Mouse (Mus musculus) limb, embryonic 10.5 days (tissue): ENCODE measurements around the gene Gm17651. TPM values are rescaled to one million over a fixed set of nuclear protein-coding genes. Genes with fewer than 3 reads are reported as not detected.

ENCODE experiments used
- DNase-seq: peaks from one replicate; pipeline ENCODE4 v3.0.0-alpha.2; 2017; ENCODE audit warnings: low spot score
- H3K27ac ChIP-seq: fragments of 300-500 bp; sonication (generic); 2 replicates; pipeline ENCODE4 v1.5.1; 2016; ENCODE audit warnings: mild to moderate bottlenecking
- H3K27me3 ChIP-seq: fragments of 300-500 bp; sonication (generic); 2 replicates; pipeline ENCODE4 v1.6.1; 2016; ENCODE audit warnings: low read depth, mild to moderate bottlenecking; ENCODE audit not compliant: poor library complexity, severe bottlenecking
- H3K36me3 ChIP-seq: fragments of 300-500 bp; sonication (generic); 2 replicates; pipeline ENCODE4 v1.6.1; 2016; ENCODE audit warnings: mild to moderate bottlenecking, moderate library complexity
- H3K4me1 ChIP-seq: fragments of 300-500 bp; sonication (generic); 2 replicates; pipeline ENCODE4 v1.6.1; 2016
- H3K4me3 ChIP-seq: fragments of 300-500 bp; sonication (generic); 2 replicates; pipeline ENCODE4 v1.5.1; 2016; ENCODE audit warnings: mild to moderate bottlenecking, moderate library complexity
- H3K9me3 ChIP-seq: fragments of 300-500 bp; sonication (generic); replicated peaks from 2 replicates; pipeline ENCODE4 v1.6.1; 2016; ENCODE audit warnings: mild to moderate bottlenecking
- WGBS: fragments of 180-500 bp; shearing (Covaris S2); methylation state at CpG from one replicate; pipeline ENCODE4 v1.1.7; 2016; 5-methylcytosine and 5-hydroxymethylcytosine counted together
- microRNA-seq: library from miRNA; unstranded; fragments of <30 nt; microRNA quantifications from one replicate; pipeline ENCODE4, GENCODE M21; 2017
- polyA plus RNA-seq: library from polyadenylated mRNA; unstranded; fragments of >200 nt; fragmentation: Nextera tagmentation; extraction: Ambion mirVana; gene quantifications from 2 replicates; pipeline ENCODE4 v1.2.1, GENCODE M21; 2016

Gm17651 gene
- polyA plus RNA-seq, 1 experiment from 2014 or later = not detected

- H3K27me3 ChIP-seq = no peaks in the 10 kb centered on the region
- DNase-seq = no peak
- no peaks in the 10 kb centered on the region for H3K4me1 ChIP-seq
- no peak overlapping the region for H3K4me3 ChIP-seq
- H3K27ac ChIP-seq = no peak overlapping the region
- no peaks in the 10 kb centered on the region for H3K36me3 ChIP-seq
- 92% methylated on average over 4 of the region's 4 CpGs for WGBS
- no peaks in the 10 kb centered on the region for H3K9me3 ChIP-seq
Observed at GRCm38 (mm10) chr3:97641396-97641795, 33.1 kb downstream of the Gm17651 start.

GRCm38 (mm10) chr3:97634288-97634761, 40.2 kb downstream of the Gm17651 start:
- H3K4me1 ChIP-seq = no peaks in the 10 kb centered on the region
- H3K9me3 ChIP-seq = no peaks in the 10 kb centered on the region
- WGBS = 93% methylated on average over 3 of the region's 3 CpGs
- no peak overlapping the region for H3K4me3 ChIP-seq
- no peak for DNase-seq
- no peaks in the 10 kb centered on the region for H3K36me3 ChIP-seq
- H3K27me3 ChIP-seq = no peaks in the 10 kb centered on the region
- no peak overlapping the region for H3K27ac ChIP-seq

- WGBS = 82% methylated on average over 4 of the region's 4 CpGs
- Histone ChIP-seq H3K4me3 (no peak overlapping the region), H3K27me3 (no peaks in the 10 kb centered on the region), H3K4me1 (0 out of 2 replicates have a peak, but pooled peaks cover 6% of the 10 kb centered on the region), H3K9me3 (no peaks in the 10 kb centered on the region), H3K36me3 (no peaks in the 10 kb centered on the region), H3K27ac (no peak overlapping the region)
- no peak for DNase-seq
Observed at GRCm38 (mm10) chr3:97633456-97633855, 41.0 kb downstream of the Gm17651 start.

GRCm38 (mm10) chr3:97631258-97631860, 43.1 kb downstream of the Gm17651 start:
- no peak for DNase-seq
- H3K9me3 ChIP-seq = no peaks in the 10 kb centered on the region
- no peaks in the 10 kb centered on the region for H3K36me3 ChIP-seq
- no peaks in the 10 kb centered on the region for H3K27me3 ChIP-seq
- H3K27ac ChIP-seq = no peak overlapping the region
- 89% methylated on average over 8 of the region's 8 CpGs for WGBS
- no peak overlapping the region for H3K4me3 ChIP-seq
- 0 out of 2 replicates have a peak, but pooled peaks cover 11% of the 10 kb centered on the region for H3K4me1 ChIP-seq

- Histone ChIP-seq H3K36me3 (no peaks in the 10 kb centered on the region), H3K4me1 (0 out of 2 replicates have a peak, but pooled peaks cover 11% of the 10 kb centered on the region)
- WGBS = 94% methylated on average over 4 of the region's 4 CpGs
Observed at GRCm38 (mm10) chr3:97630746-97631145, 43.7 kb downstream of the Gm17651 start.

GRCm38 (mm10) chr3:97629941-97630340, 44.6 kb downstream of the Gm17651 start:
- no peak for DNase-seq
- H3K4me1 ChIP-seq = 0 out of 2 replicates have a peak, but pooled peaks cover 11% of the 10 kb centered on the region
- no peak overlapping the region for H3K27ac ChIP-seq
- no peaks in the 10 kb centered on the region for H3K9me3 ChIP-seq
- no peaks in the 10 kb centered on the region for H3K36me3 ChIP-seq
- no peaks in the 10 kb centered on the region for H3K27me3 ChIP-seq
- no peak overlapping the region for H3K4me3 ChIP-seq
- 81% methylated on average over 4 of the region's 4 CpGs for WGBS

More at GRCm38 (mm10) chr3:97630746-97631145, 43.7 kb downstream of the Gm17651 start:
- Histone ChIP-seq H3K4me3 (no peak overlapping the region), H3K27ac (no peak overlapping the region), H3K9me3 (no peaks in the 10 kb centered on the region), H3K27me3 (no peaks in the 10 kb centered on the region)
- DNase-seq = no peak

- Histone ChIP-seq H3K27ac (peak within 1 kb of the TSS; percentile 42; the same call in 1 of the 2 replicates), H3K27me3 (no peaks in the 10 kb centered on the region), H3K36me3 (no peaks in the 10 kb centered on the region), H3K9me3 (no peaks in the 10 kb centered on the region), H3K4me3 (peak within 1 kb of the TSS; percentile 52), H3K4me1 (0 out of 2 replicates have a peak, but pooled peaks cover 11% of the 10 kb centered on the region)
- peak; percentile 40 for DNase-seq
- WGBS = 3% methylated on average over 18 of the region's 18 CpGs
Observed at GRCm38 (mm10) chr3:97628391-97629001, 46.0 kb downstream of the Gm17651 start, which contains the start of gene Fmo5. Gene Fmo5, plus strand, starts transcription at chr3:97628804.

- H3K4me1 ChIP-seq = 0 out of 2 replicates have a peak, but pooled peaks cover 11% of the 10 kb centered on the region
- H3K4me3 ChIP-seq = peak overlapping the region; percentile 52
- H3K27me3 ChIP-seq = no peaks in the 10 kb centered on the region
- H3K36me3 ChIP-seq = no peaks in the 10 kb centered on the region
- H3K9me3 ChIP-seq = no peaks in the 10 kb centered on the region
- no peak for DNase-seq
- WGBS = 79% methylated on average over 7 of the region's 7 CpGs
- H3K27ac ChIP-seq = no peak overlapping the region
Observed at GRCm38 (mm10) chr3:97627893-97628292, 46.6 kb downstream of the Gm17651 start.

- Histone ChIP-seq H3K36me3 (no peaks in the 10 kb centered on the region), H3K27me3 (no peaks in the 10 kb centered on the region), H3K4me1 (0 out of 2 replicates have a peak, but pooled peaks cover 11% of the 10 kb centered on the region), H3K4me3 (no peak overlapping the region), H3K27ac (no peak overlapping the region), H3K9me3 (no peaks in the 10 kb centered on the region)
- no peak for DNase-seq
- 61% methylated on average over 2 of the region's 2 CpGs for WGBS
Observed at GRCm38 (mm10) chr3:97624611-97625010, 49.9 kb downstream of the Gm17651 start.

Small RNA genes within 50 kb of the gene (microRNA-seq; reads per million reads assigned to microRNA genes)
- gene Mir7225 = not detected

Other genes starting within 250 kb of the Gm17651 start
- 20.1 and 20.8 TPM in 2 replicates for gene Chd1l, start 64.5 kb downstream of the Gm17651 start, polyA plus RNA-seq
- 0.30 and 0.73 TPM in 2 replicates for gene Fmo5, start 45.9 kb downstream of the Gm17651 start, polyA plus RNA-seq
- gene Prkab2, start 16.5 kb downstream of the Gm17651 start, polyA plus RNA-seq = 4.3 and 5.8 TPM in 2 replicates
- gene Pde4dip, start 214.0 kb upstream of the Gm17651 start, polyA plus RNA-seq = 15.6 and 22.8 TPM in 2 replicates
- gene Sec22b, start 226.5 kb upstream of the Gm17651 start, polyA plus RNA-seq = 121 and 139 TPM in 2 replicates